Mouse (Mus musculus) ovary, postnatal 14 days (tissue): Measurements from ENCODE around the gene Sdhaf3.
"Not testable (repeated sequence)": the region's sequence is repeated elsewhere in the genome, so short reads cannot be mapped to it uniquely, and the experiment has no call there.

Experiments used
- DNase-seq: peaks from one replicate; pipeline ENCODE4 v3.0.0; 2022; ENCODE audit warnings: low spot score

Sdhaf3 gene

GRCm38 (mm10) chr6:6955764-6956561 is at the start of gene Sdhaf3:
Sdhaf3 (plus strand) TSS chr6:6956004.
- DNase-seq = peak; percentile 98

GRCm38 (mm10) chr6:6909586-6909985 is 46.2 kb upstream of the Sdhaf3 start:
- peak; percentile 68 for DNase-seq

- no peak for DNase-seq
Observed at GRCm38 (mm10) chr6:6914304-6914703, 41.5 kb upstream of the Sdhaf3 start.

GRCm38 (mm10) chr6:6914849-6915525 is 40.8 kb upstream of the Sdhaf3 start:
- DNase-seq = peak; percentile 36

GRCm38 (mm10) chr6:6915526-6915915 is 40.3 kb upstream of the Sdhaf3 start:
- DNase-seq = no peak

GRCm38 (mm10) chr6:6917334-6917733 is 38.5 kb upstream of the Sdhaf3 start:
- DNase-seq = no peak

GRCm38 (mm10) chr6:6925264-6925663 is 30.5 kb upstream of the Sdhaf3 start:
- DNase-seq = no peak

GRCm38 (mm10) chr6:6930831-6931230 is 25.0 kb upstream of the Sdhaf3 start:
- no peak for DNase-seq

GRCm38 (mm10) chr6:6931507-6931906 is 24.3 kb upstream of the Sdhaf3 start:
- DNase-seq = no peak

- DNase-seq = no peak
Observed at GRCm38 (mm10) chr6:6940845-6941244, 15.0 kb upstream of the Sdhaf3 start.

- peak; percentile 26 for DNase-seq
Observed at GRCm38 (mm10) chr6:6942813-6943212, 13.0 kb upstream of the Sdhaf3 start.

GRCm38 (mm10) chr6:6947650-6948049 is 8.2 kb upstream of the Sdhaf3 start:
- DNase-seq = no peak

- DNase-seq = no peak
Observed at GRCm38 (mm10) chr6:6955395-6955763, 425 bp upstream of the Sdhaf3 start.

GRCm38 (mm10) chr6:6959234-6959633 is 3.4 kb downstream of the Sdhaf3 start:
- not testable (repeated sequence) for DNase-seq

GRCm38 (mm10) chr6:6997226-6997946 is 41.6 kb downstream of the Sdhaf3 start:
- DNase-seq = no peak

- DNase-seq = no peak
Observed at GRCm38 (mm10) chr6:6997956-6998355, 42.2 kb downstream of the Sdhaf3 start.

GRCm38 (mm10) chr6:6999015-6999414 is 43.2 kb downstream of the Sdhaf3 start:
- DNase-seq = no peak

GRCm38 (mm10) chr6:7003085-7003484 is 47.3 kb downstream of the Sdhaf3 start:
- no peak for DNase-seq

- DNase-seq = peak; percentile 1
Observed at GRCm38 (mm10) chr6:7004005-7004404, 48.2 kb downstream of the Sdhaf3 start.

- DNase-seq = no peak
Observed at GRCm38 (mm10) chr6:7038087-7038486, 82.3 kb downstream of the Sdhaf3 start.

- DNase-seq = no peak
Observed at GRCm38 (mm10) chr6:7038835-7039234, 83.0 kb downstream of the Sdhaf3 start.

- no peak for DNase-seq
Observed at GRCm38 (mm10) chr6:7041912-7042311, 86.1 kb downstream of the Sdhaf3 start.

GRCm38 (mm10) chr6:7062819-7063218 is 107.0 kb downstream of the Sdhaf3 start:
- no peak for DNase-seq
